Mouse (Mus musculus) limb, embryonic 14.5 days (tissue): Measurements from ENCODE around the gene Tram2. TPM values are rescaled to one million over a fixed set of nuclear protein-coding genes. Genes with fewer than 3 reads are reported as not detected.

ENCODE experiments used
- ATAC-seq: fragments of 200-750 bp; cut with Nextera tagmentation; 2 replicates; pipeline ENCODE4 v1.8.0; 2017; ENCODE audit warnings: low read depth, moderate number of reproducible peaks, moderate TSS enrichment; ENCODE audit not compliant: low FRiP score
- DNase-seq: peaks from one replicate; pipeline ENCODE4 v3.0.0-alpha.2; 2015; ENCODE audit warnings: low spot score
- H3K27ac ChIP-seq: fragments of 300-500 bp; sonication (generic); replicated peaks from 2 replicates; pipeline ENCODE4 v1.5.1; 2014; ENCODE audit warnings: low read depth, mild to moderate bottlenecking, low read length, moderate library complexity, mixed read lengths
- H3K27me3 ChIP-seq: fragments of 300-500 bp; sonication (generic); 2 replicates; pipeline ENCODE4 v1.6.1; 2014; ENCODE audit warnings: low read length, mixed read lengths; ENCODE audit not compliant: control insufficient read depth, insufficient read depth
- H3K36me3 ChIP-seq: fragments of 300-500 bp; sonication (generic); 2 replicates; pipeline ENCODE4 v1.6.1; 2014; ENCODE audit warnings: mild to moderate bottlenecking, low read length, moderate library complexity, mixed read lengths; ENCODE audit not compliant: control insufficient read depth, insufficient read depth
- H3K4me1 ChIP-seq: fragments of 300-500 bp; sonication (generic); 2 replicates; pipeline ENCODE4 v1.6.1; 2014; ENCODE audit warnings: antibody characterized with exemption, low read length, mixed read lengths; ENCODE audit not compliant: control insufficient read depth, insufficient read depth
- H3K4me2 ChIP-seq: fragments of 300-500 bp; sonication (generic); replicated peaks from 2 replicates; pipeline ENCODE4 v1.6.1; 2014; ENCODE audit warnings: low read depth, mild to moderate bottlenecking, low read length, moderate library complexity; ENCODE audit not compliant: severe bottlenecking
- H3K4me3 ChIP-seq: fragments of 300-500 bp; sonication (generic); replicated peaks from 2 replicates; pipeline ENCODE4 v1.5.1; 2014; ENCODE audit warnings: low read length
- H3K9ac ChIP-seq: fragments of 300-500 bp; sonication (generic); 2 replicates; pipeline ENCODE4 v1.6.1; 2014; ENCODE audit warnings: mild to moderate bottlenecking, low read depth, low read length, moderate library complexity; ENCODE audit not compliant: severe bottlenecking
- H3K9me3 ChIP-seq: fragments of 300-500 bp; sonication (generic); 2 replicates; pipeline ENCODE4 v1.6.1; 2016; ENCODE audit warnings: low read length; ENCODE audit not compliant: control insufficient read depth
- POLR2A ChIP-seq: fragments of 200-500 bp; IDR thresholded peaks from 2 replicates; pipeline ENCODE4 v1.8.0; 2012; ENCODE audit warnings: inconsistent platforms, mild to moderate bottlenecking, moderate library complexity, borderline replicate concordance; ENCODE audit not compliant: insufficient read depth, insufficient read length; ENCODE audit errors: extremely low read depth
- WGBS: fragments of 180-500 bp; shearing (Covaris S2); extraction: QIAGEN DNeasy Blood & Tissue Kit; methylation state at CpG from one replicate; pipeline ENCODE4 v1.1.7; 2014; 5-methylcytosine and 5-hydroxymethylcytosine counted together
- polyA plus RNA-seq, 2 experiments: library from polyadenylated mRNA; depleted of rRNA in 1 of 2; stranded (reverse) in 1 of 2; unstranded in 1 of 2; fragments of >200 nt; fragmentation: Nextera tagmentation in 1 of 2; extraction: Ambion mirVana in 1 of 2; gene quantifications; 2 replicates each; pipeline versions ENCODE4 v1.2.1 to v1.2.3; 2012 to 2014

Tram2 gene
- polyA plus RNA-seq, 2 experiments, result 15.5 to 20.3 TPM

GRCm38 (mm10) chr1:21097001-21097989 is 18.3 kb upstream of the Tram2 start:
- Histone ChIP-seq H3K4me2 (no peak overlapping the region), H3K36me3 (no peaks in the 10 kb centered on the region), H3K27ac (no peak overlapping the region), H3K4me1 (no peaks in the 10 kb centered on the region), H3K9ac (no peak overlapping the region), H3K27me3 (no peaks in the 10 kb centered on the region), H3K4me3 (no peak overlapping the region), H3K9me3 (no peaks in the 10 kb centered on the region)
- TF ChIP-seq POLR2A, result no peak
- ATAC-seq (no peak), DNase-seq (no peak)
- 83% methylated on average over 23 of the region's 23 CpGs for WGBS

GRCm38 (mm10) chr1:21094644-21095215 is 15.7 kb upstream of the Tram2 start:
- no peaks in the 10 kb centered on the region for H3K4me1 ChIP-seq
- H3K27me3 ChIP-seq, result no peaks in the 10 kb centered on the region
- ATAC-seq (no peak), DNase-seq (no peak)
- no peaks in the 10 kb centered on the region for H3K36me3 ChIP-seq
- no peak overlapping the region for H3K4me2 ChIP-seq
- no peak overlapping the region for H3K27ac ChIP-seq
- TF ChIP-seq POLR2A, result no peak
- no peak overlapping the region for H3K4me3 ChIP-seq
- 69% methylated on average over 4 of the region's 4 CpGs for WGBS
- H3K9ac ChIP-seq, result no peak overlapping the region
- H3K9me3 ChIP-seq, result no peaks in the 10 kb centered on the region

GRCm38 (mm10) chr1:21089661-21090117 is 10.7 kb upstream of the Tram2 start:
- Histone ChIP-seq H3K9ac (no peak overlapping the region), H3K9me3 (no peaks in the 10 kb centered on the region), H3K36me3 (no peaks in the 10 kb centered on the region), H3K4me1 (no peaks in the 10 kb centered on the region), H3K4me2 (no peak overlapping the region), H3K27me3 (no peaks in the 10 kb centered on the region), H3K4me3 (no peak overlapping the region), H3K27ac (peak overlapping the region; percentile 50)
- DNase-seq (peak; percentile 49), ATAC-seq (no peak)
- no peak for TF ChIP-seq POLR2A
- WGBS, result 67% methylated on average over 6 of the region's 6 CpGs

- H3K4me1 ChIP-seq, result no peaks in the 10 kb centered on the region
- H3K4me3 ChIP-seq, result no peak overlapping the region
- no peak for DNase-seq
- no peaks in the 10 kb centered on the region for H3K9me3 ChIP-seq
- no peak for ATAC-seq
- 74% methylated on average over 5 of the region's 5 CpGs for WGBS
- no peak overlapping the region for H3K9ac ChIP-seq
- H3K27ac ChIP-seq, result no peak overlapping the region
- H3K36me3 ChIP-seq, result no peaks in the 10 kb centered on the region
- TF ChIP-seq POLR2A, result no peak
- no peak overlapping the region for H3K4me2 ChIP-seq
- no peaks in the 10 kb centered on the region for H3K27me3 ChIP-seq
Measured at GRCm38 (mm10) chr1:21086291-21086690, 7.3 kb upstream of the Tram2 start.

- DNase-seq (no peak), ATAC-seq (no peak)
- Histone ChIP-seq H3K4me2 (no peak overlapping the region), H3K4me1 (0 out of 2 replicates have a peak, but pooled peaks cover 2% of the 10 kb centered on the region), H3K27ac (no peak overlapping the region), H3K36me3 (no peaks in the 10 kb centered on the region), H3K9ac (no peak overlapping the region), H3K27me3 (no peaks in the 10 kb centered on the region), H3K9me3 (no peaks in the 10 kb centered on the region), H3K4me3 (no peak overlapping the region)
- WGBS, result 67% methylated on average over 2 of the region's 2 CpGs
- no peak for TF ChIP-seq POLR2A
Measured at GRCm38 (mm10) chr1:21084661-21085060, 5.6 kb upstream of the Tram2 start.
